Mouse (Mus musculus) embryonic fibroblast, embryonic 13.5 days (primary cell): ENCODE results near the gene Olfr780. TPM values are rescaled to one million over a fixed set of nuclear protein-coding genes. Genes with fewer than 3 reads are reported as not detected.
"Not testable (repeated sequence)": the region's sequence is repeated elsewhere in the genome, so short reads cannot be mapped to it uniquely, and the experiment has no call there.

Experiments
- H3K27ac ChIP-seq: 2 replicates; pipeline ENCODE4 v1.5.1; 2012; ENCODE audit warnings: low read length, control low read depth, inconsistent platforms; ENCODE audit not compliant: insufficient read depth
- H3K4me1 ChIP-seq: 2 replicates; pipeline ENCODE4 v1.6.1; 2011; ENCODE audit warnings: low read length; ENCODE audit not compliant: control insufficient read depth, insufficient read depth
- H3K4me3 ChIP-seq: 2 replicates; pipeline ENCODE4 v1.5.1; 2011; ENCODE audit warnings: mild to moderate bottlenecking, control low read depth, low read length; ENCODE audit not compliant: insufficient read depth
- CTCF ChIP-seq: IDR thresholded peaks from 2 replicates; pipeline ENCODE4 v1.5.1; 2011; ENCODE audit warnings: mild to moderate bottlenecking, control low read depth, low read length, moderate library complexity, borderline replicate concordance; ENCODE audit not compliant: insufficient read depth
- POLR2A ChIP-seq: IDR thresholded peaks from 2 replicates; pipeline ENCODE4 v1.6.1; 2011; ENCODE audit warnings: low read depth, mild to moderate bottlenecking, control low read depth, low read length, moderate library complexity
- polyA plus RNA-seq: library from polyadenylated mRNA; stranded (reverse); fragments of >200 nt; gene quantifications from 2 replicates; pipeline ENCODE4 v1.2.4, GENCODE M21; 2011; ENCODE audit warnings: low read depth; ENCODE audit not compliant: missing spikeins, insufficient read length

Olfr780 gene
- not detected in 2 replicates for polyA plus RNA-seq

- TF ChIP-seq POLR2A: no peak
- TF ChIP-seq CTCF: no peak
Observed at GRCm38 (mm10) chr10:129317817-129318216, at the start of gene Olfr780. Olfr780 (plus strand) TSS chr10:129318117.

GRCm38 (mm10) chr10:129271081-129271535 is 46.8 kb upstream of the Olfr780 start, which contains the start of gene Olfr777:
Olfr777 (minus strand) TSS chr10:129271485.
- no peak within 1 kb of the TSS for H3K27ac ChIP-seq
- H3K4me1 ChIP-seq: no peaks in the 10 kb centered on the region
- no peak for TF ChIP-seq POLR2A
- TF ChIP-seq CTCF: no peak
- H3K4me3 ChIP-seq: no peak within 1 kb of the TSS

More at GRCm38 (mm10) chr10:129317817-129318216, at the start of gene Olfr780:
- Histone ChIP-seq H3K27ac (no peak within 1 kb of the TSS), H3K4me3 (no peak within 1 kb of the TSS), H3K4me1 (no peaks in the 10 kb centered on the region)

- not testable (repeated sequence) for H3K27ac ChIP-seq, H3K4me3 ChIP-seq, H3K4me1 ChIP-seq
Observed at GRCm38 (mm10) chr10:129312973-129313372, 4.9 kb upstream of the Olfr780 start.

GRCm38 (mm10) chr10:129313521-129313920 is 4.4 kb upstream of the Olfr780 start:
- not testable (repeated sequence) for H3K4me1 ChIP-seq, H3K4me3 ChIP-seq

GRCm38 (mm10) chr10:129328554-129328953 is 10.6 kb downstream of the Olfr780 start, which contains the start of gene Olfr781:
Olfr781 (plus strand) TSS chr10:129328854.
- TF ChIP-seq CTCF (no peak), POLR2A (no peak)
- no peak within 1 kb of the TSS for H3K4me3 ChIP-seq
- no peak within 1 kb of the TSS for H3K27ac ChIP-seq
- H3K4me1 ChIP-seq: no peaks in the 10 kb centered on the region

More at GRCm38 (mm10) chr10:129313521-129313920, 4.4 kb upstream of the Olfr780 start:
- not testable (repeated sequence) for H3K27ac ChIP-seq

GRCm38 (mm10) chr10:129348550-129348949 is 30.6 kb downstream of the Olfr780 start, which contains the start of gene Olfr782:
Olfr782 (plus strand) TSS chr10:129348850.
- TF ChIP-seq POLR2A (no peak), CTCF (no peak)

GRCm38 (mm10) chr10:129352475-129352874 is 34.6 kb downstream of the Olfr780 start:
- not testable (repeated sequence) for H3K4me1 ChIP-seq, H3K4me3 ChIP-seq, H3K27ac ChIP-seq

More at GRCm38 (mm10) chr10:129348550-129348949, 30.6 kb downstream of the Olfr780 start, which contains the start of gene Olfr782:
- no peak within 1 kb of the TSS for H3K27ac ChIP-seq
- H3K4me1 ChIP-seq: no peaks in the 10 kb centered on the region
- no peak within 1 kb of the TSS for H3K4me3 ChIP-seq

- not testable (repeated sequence) for H3K27ac ChIP-seq, H3K4me3 ChIP-seq, H3K4me1 ChIP-seq
Observed at GRCm38 (mm10) chr10:129356496-129356895, 38.6 kb downstream of the Olfr780 start.

- TF ChIP-seq POLR2A: no peak
- TF ChIP-seq CTCF: no peak
Observed at GRCm38 (mm10) chr10:129357307-129357706, 39.4 kb downstream of the Olfr780 start.

More at GRCm38 (mm10) chr10:129357307-129357706, 39.4 kb downstream of the Olfr780 start:
- H3K4me3 ChIP-seq: no peak overlapping the region
- no peak overlapping the region for H3K27ac ChIP-seq
- H3K4me1 ChIP-seq: no peaks in the 10 kb centered on the region

Other genes with a start within 250 kb of the Olfr780 start
- gene Olfr766-ps1, start 249.1 kb upstream of the Olfr780 start, polyA plus RNA-seq: not detected in 2 replicates
- gene Olfr767, start 235.2 kb upstream of the Olfr780 start, polyA plus RNA-seq: not detected in 2 replicates
- gene Olfr768, start 218.7 kb upstream of the Olfr780 start, polyA plus RNA-seq: not detected in 2 replicates
- gene Olfr769, start 200.3 kb upstream of the Olfr780 start, polyA plus RNA-seq: not detected in 2 replicates
- not detected in 2 replicates for gene Olfr770, start 179.1 kb upstream of the Olfr780 start, polyA plus RNA-seq
- not detected in 2 replicates for gene Olfr771, start 153.4 kb upstream of the Olfr780 start, polyA plus RNA-seq
- gene Olfr772, start 140.2 kb upstream of the Olfr780 start, polyA plus RNA-seq: not detected in 2 replicates
- not detected in 2 replicates for gene Olfr773, start 130.7 kb upstream of the Olfr780 start, polyA plus RNA-seq
- not detected in 2 replicates for gene Olfr774, start 81.9 kb upstream of the Olfr780 start, polyA plus RNA-seq
- not detected in 2 replicates for gene Olfr775, start 69.7 kb upstream of the Olfr780 start, polyA plus RNA-seq
- not detected in 2 replicates for gene Olfr776, start 59.0 kb upstream of the Olfr780 start, polyA plus RNA-seq
- gene Olfr777, start 46.6 kb upstream of the Olfr780 start, polyA plus RNA-seq: not detected in 2 replicates
- gene Olfr781, start 10.7 kb downstream of the Olfr780 start, polyA plus RNA-seq: not detected in 2 replicates
- not detected in 2 replicates for gene Olfr782, start 30.7 kb downstream of the Olfr780 start, polyA plus RNA-seq
- gene Olfr784, start 66.0 kb downstream of the Olfr780 start, polyA plus RNA-seq: not detected in 2 replicates
- not detected in 2 replicates for gene Olfr785, start 87.3 kb downstream of the Olfr780 start, polyA plus RNA-seq
- not detected in 2 replicates for gene Olfr786, start 109.2 kb downstream of the Olfr780 start, polyA plus RNA-seq
- not detected in 2 replicates for gene Olfr787, start 143.7 kb downstream of the Olfr780 start, polyA plus RNA-seq
- gene Olfr788, start 152.9 kb downstream of the Olfr780 start, polyA plus RNA-seq: not detected in 2 replicates
- not detected in 2 replicates for gene Olfr789, start 166.6 kb downstream of the Olfr780 start, polyA plus RNA-seq
- not detected in 2 replicates for gene Olfr790, start 180.4 kb downstream of the Olfr780 start, polyA plus RNA-seq
- gene Olfr791, start 203.7 kb downstream of the Olfr780 start, polyA plus RNA-seq: not detected in 2 replicates
- not detected in 2 replicates for gene Olfr792, start 221.0 kb downstream of the Olfr780 start, polyA plus RNA-seq
- not detected in 2 replicates for gene Olfr794, start 249.5 kb downstream of the Olfr780 start, polyA plus RNA-seq